Mouse (Mus musculus): ENCODE results near the gene Cenpx. TPM values are rescaled to one million over a fixed set of nuclear protein-coding genes. Genes with fewer than 3 reads are reported as not detected.

Gene Cenpx
- polyA plus RNA-seq, 1 experiment, result 157 TPM

DNA sequence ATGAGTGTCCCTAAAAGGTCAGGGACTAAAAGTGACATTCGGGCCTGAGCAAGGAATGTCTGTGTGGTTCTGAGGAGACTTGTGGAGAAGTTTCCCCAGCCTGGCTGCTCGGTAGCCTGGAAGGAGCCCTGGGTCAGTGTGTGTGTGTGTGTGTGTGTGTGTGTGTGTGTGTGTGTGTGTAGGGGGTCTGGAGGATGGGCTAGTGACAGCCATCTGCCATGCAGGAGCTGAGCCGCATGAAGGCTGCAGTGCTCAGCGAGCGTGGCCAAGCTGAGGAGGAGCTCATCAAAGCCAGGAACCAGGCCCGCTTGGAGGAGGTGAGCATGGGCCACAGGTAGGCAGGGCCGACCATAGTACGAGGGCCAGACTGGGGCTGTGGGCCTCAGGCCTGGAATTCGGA, 5.7 kb upstream of the Cenpx start:
- Histone ChIP-seq H3K27ac (ENCODE audit: insufficient read depth, low read depth, low read length) (no peak overlapping the region), H3K27me3 (replicated peaks; ENCODE audit: control insufficient read depth, insufficient read depth, low read length) (no peaks in the 10 kb centered on the region), H3K36me3 (ENCODE audit: control insufficient read depth, insufficient read depth, low read length) (no peaks in the 10 kb centered on the region), H3K4me1 (ENCODE audit: control insufficient read depth, insufficient read depth, low read length) (peaks cover 15% of the 10 kb centered on the region; the same call in 1 of the 2 replicates), H3K4me3 (ENCODE audit: insufficient read depth, low read depth, low read length) (no peak overlapping the region)
- WGBS, result 90% methylated on average over 9 of the region's 9 CpGs
- DNase-seq, result no peak
- TF ChIP-seq CTCF (conservative IDR thresholded peaks at IDR 0.05; ENCODE audit: insufficient read depth, insufficient read length, low read depth, low read length) (no peak), POLR2A (IDR thresholded peaks at IDR 0.05; ENCODE audit: low read depth, low read length) (no peak)

DNA sequence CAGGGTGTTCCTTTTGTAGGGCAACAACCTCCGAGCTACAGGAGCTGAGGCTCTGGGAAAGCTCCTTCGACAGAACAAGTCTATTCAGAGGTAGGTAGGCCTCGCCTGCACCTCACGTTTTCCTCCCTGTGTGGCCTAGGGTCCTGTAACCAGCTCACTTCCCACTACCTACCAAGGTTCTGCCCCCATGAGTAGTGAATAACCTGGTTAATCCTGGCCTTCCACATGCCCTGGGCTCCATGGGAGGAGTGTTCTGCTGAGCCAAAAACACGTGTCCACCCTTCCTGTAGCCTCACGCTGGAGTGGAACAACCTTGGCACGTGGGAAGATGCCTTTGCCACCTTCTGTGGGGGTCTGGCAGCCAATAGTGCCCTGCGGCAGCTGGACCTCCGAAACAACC, 1.6 kb upstream of the Cenpx start:
- WGBS, result 94% methylated on average over 9 of the region's 9 CpGs
- Histone ChIP-seq H3K4me3 (ENCODE audit: insufficient read depth, low read depth, low read length) (no peak overlapping the region), H3K27ac (ENCODE audit: insufficient read depth, low read depth, low read length) (no peak overlapping the region), H3K36me3 (ENCODE audit: control insufficient read depth, insufficient read depth, low read length) (no peaks in the 10 kb centered on the region), H3K27me3 (replicated peaks; ENCODE audit: control insufficient read depth, insufficient read depth, low read length) (no peaks in the 10 kb centered on the region), H3K4me1 (ENCODE audit: control insufficient read depth, insufficient read depth, low read length) (peaks cover 10% of the 10 kb centered on the region; the same call in 1 of the 2 replicates)
- DNase-seq, result no peak
- TF ChIP-seq POLR2A (IDR thresholded peaks at IDR 0.05; ENCODE audit: low read depth, low read length) (no peak), CTCF (conservative IDR thresholded peaks at IDR 0.05; ENCODE audit: insufficient read depth, insufficient read length, low read depth, low read length) (no peak)

DNA sequence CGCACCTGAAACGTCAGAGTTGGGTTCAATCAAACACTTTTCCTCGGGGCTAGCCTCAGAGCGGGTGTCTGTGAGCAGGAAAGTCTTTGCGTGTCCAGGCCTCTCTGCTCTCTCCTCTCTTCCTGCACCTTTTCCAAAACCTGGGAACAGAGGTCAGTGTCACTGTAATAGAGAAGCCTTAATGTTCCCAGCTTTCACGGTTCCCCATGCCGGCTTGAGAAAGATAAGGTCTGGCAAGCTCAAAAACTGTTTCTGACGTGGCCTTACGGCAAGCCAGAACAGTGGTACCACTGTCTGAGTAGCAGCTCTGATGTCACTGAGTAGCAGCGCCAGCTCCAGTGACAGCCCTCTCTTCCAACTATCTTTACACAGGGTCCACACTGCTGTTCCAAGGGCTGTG, 1.0 kb upstream of the Cenpx start:
- TF ChIP-seq POLR2A (IDR thresholded peaks at IDR 0.05; ENCODE audit: low read depth, low read length) (no peak), CTCF (conservative IDR thresholded peaks at IDR 0.05; ENCODE audit: insufficient read depth, insufficient read length, low read depth, low read length) (no peak)
- WGBS, result 46% methylated on average over 10 of the region's 10 CpGs

DNA sequence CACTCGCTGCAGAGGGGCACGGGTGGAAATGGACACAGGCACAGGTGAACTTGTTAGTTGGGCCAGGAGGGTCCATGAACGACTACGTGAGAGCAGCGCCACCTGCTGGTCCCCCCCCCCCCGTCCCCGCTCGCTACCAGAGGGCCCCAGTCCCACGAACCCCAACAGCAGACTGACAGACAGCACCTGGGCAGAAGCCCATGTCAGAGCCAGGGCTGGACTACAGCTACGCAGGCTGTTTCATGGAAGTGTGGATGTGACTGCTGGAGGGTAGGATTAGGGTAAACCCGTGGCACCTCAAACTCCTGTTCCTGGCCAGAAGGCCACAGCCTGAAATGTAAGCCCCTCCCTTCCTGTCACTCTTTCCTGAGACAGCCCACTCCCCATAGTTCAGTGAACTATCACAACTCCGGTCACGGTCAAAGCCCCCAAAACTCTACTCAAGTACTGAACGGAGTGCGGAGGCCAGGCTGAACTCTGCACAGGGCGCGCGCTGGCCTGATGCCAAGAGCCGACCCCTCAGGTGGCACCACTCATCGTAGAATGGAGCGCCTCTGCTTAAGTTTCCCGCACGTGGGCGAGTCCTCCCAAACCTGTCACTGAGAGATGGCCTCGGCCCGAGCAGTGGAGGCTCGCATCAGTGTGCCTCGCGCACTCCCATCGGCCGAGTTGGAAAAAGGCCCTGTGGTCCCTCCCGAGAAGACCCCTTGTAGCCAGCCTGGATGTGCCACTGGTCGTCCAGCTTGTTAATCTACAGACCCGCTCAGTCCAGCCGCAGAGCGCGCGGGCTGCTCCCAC, 568 bp downstream of the Cenpx start:
- Histone ChIP-seq H3K4me3 (ENCODE audit: insufficient read depth, low read depth, low read length) (peak overlapping the region; percentile 78), H3K27ac (ENCODE audit: insufficient read depth, low read depth, low read length) (peak overlapping the region; percentile 33; the same call in 1 of the 2 replicates), H3K36me3 (ENCODE audit: control insufficient read depth, insufficient read depth, low read length) (no peaks in the 10 kb centered on the region), H3K27me3 (replicated peaks; ENCODE audit: control insufficient read depth, insufficient read depth, low read length) (no peaks in the 10 kb centered on the region), H3K4me1 (ENCODE audit: control insufficient read depth, insufficient read depth, low read length) (peaks cover 10% of the 10 kb centered on the region; the same call in 1 of the 2 replicates)
- TF ChIP-seq POLR2A (IDR thresholded peaks at IDR 0.05; ENCODE audit: low read depth, low read length) (no peak), CTCF (conservative IDR thresholded peaks at IDR 0.05; ENCODE audit: insufficient read depth, insufficient read length, low read depth, low read length) (peak; percentile 60)
- peak; percentile 57 for DNase-seq
- under 1% methylated on average over 38 of the region's 38 CpGs for WGBS

More for the DNA sequence above, 1.0 kb upstream of the Cenpx start:
- no peak for DNase-seq
- Histone ChIP-seq H3K4me1 (ENCODE audit: control insufficient read depth, insufficient read depth, low read length) (peaks cover 10% of the 10 kb centered on the region; the same call in 1 of the 2 replicates), H3K27ac (ENCODE audit: insufficient read depth, low read depth, low read length) (no peak overlapping the region), H3K27me3 (replicated peaks; ENCODE audit: control insufficient read depth, insufficient read depth, low read length) (no peaks in the 10 kb centered on the region), H3K4me3 (ENCODE audit: insufficient read depth, low read depth, low read length) (peak overlapping the region; percentile 70), H3K36me3 (ENCODE audit: control insufficient read depth, insufficient read depth, low read length) (no peaks in the 10 kb centered on the region)

DNA sequence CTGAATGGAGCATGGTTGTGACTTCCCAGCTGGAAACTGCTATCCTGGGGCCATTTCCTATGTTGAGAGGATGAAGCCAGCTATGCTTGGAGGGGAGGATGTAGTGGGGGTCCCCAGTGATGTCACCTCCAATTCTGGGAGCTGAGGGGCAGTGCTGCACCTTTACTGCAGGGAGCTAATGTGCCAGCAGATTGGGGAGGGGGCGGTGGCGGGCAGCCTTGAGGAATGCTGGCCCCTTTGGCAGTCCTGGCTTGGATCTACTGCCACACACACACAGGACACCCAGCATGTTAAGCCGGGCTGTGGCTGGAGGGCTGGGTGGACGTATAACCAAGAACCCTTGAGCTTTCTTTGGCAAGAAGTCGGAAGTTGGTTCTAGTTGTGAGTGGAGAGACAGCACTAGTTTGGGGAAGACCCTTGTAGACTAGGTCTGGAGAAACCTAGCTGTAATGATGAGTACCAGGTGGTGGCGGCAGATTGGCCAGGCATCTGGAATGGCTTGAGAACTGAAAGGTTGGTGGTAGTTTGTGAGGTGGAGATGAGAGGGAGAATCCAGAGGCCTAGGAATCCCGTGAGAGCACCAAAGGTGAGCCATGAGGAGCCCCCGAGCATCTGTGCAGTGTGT, 1.4 kb downstream of the Cenpx start:
- no peak for DNase-seq
- Histone ChIP-seq H3K4me3 (ENCODE audit: insufficient read depth, low read depth, low read length) (no peak overlapping the region), H3K27ac (ENCODE audit: insufficient read depth, low read depth, low read length) (no peak overlapping the region), H3K4me1 (ENCODE audit: control insufficient read depth, insufficient read depth, low read length) (peaks cover 10% of the 10 kb centered on the region; the same call in 1 of the 2 replicates), H3K27me3 (replicated peaks; ENCODE audit: control insufficient read depth, insufficient read depth, low read length) (no peaks in the 10 kb centered on the region), H3K36me3 (ENCODE audit: control insufficient read depth, insufficient read depth, low read length) (no peaks in the 10 kb centered on the region)
- 69% methylated on average over 8 of the region's 8 CpGs for WGBS
- TF ChIP-seq CTCF (conservative IDR thresholded peaks at IDR 0.05; ENCODE audit: insufficient read depth, insufficient read length, low read depth, low read length) (no peak), POLR2A (IDR thresholded peaks at IDR 0.05; ENCODE audit: low read depth, low read length) (no peak)

DNA sequence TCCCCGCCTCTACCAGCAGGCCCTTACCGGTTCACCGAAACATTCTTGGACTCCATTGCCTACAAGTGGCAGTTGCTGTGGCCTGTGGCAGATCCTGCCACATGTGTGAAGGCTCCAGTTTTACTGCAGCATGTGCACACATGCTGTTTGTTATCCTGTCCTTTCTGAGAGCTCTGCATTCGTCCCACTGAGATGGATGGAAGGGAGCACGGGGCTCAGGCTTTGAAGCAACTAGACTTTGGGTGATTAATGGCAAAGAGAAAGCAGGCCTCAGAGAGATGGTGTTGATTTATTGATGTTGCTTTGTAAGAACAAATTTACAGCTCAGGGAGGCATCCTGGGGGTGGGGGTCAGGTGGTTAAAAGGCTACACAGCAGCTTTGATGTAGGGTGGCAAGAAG, 2.9 kb downstream of the Cenpx start:
- Histone ChIP-seq H3K36me3 (ENCODE audit: control insufficient read depth, insufficient read depth, low read length) (no peaks in the 10 kb centered on the region), H3K4me1 (ENCODE audit: control insufficient read depth, insufficient read depth, low read length) (peaks cover 10% of the 10 kb centered on the region; the same call in 1 of the 2 replicates), H3K4me3 (ENCODE audit: insufficient read depth, low read depth, low read length) (no peak overlapping the region), H3K27ac (ENCODE audit: insufficient read depth, low read depth, low read length) (no peak overlapping the region), H3K27me3 (replicated peaks; ENCODE audit: control insufficient read depth, insufficient read depth, low read length) (no peaks in the 10 kb centered on the region)
- 64% methylated on average over 5 of the region's 5 CpGs for WGBS
- DNase-seq, result no peak
- TF ChIP-seq CTCF (conservative IDR thresholded peaks at IDR 0.05; ENCODE audit: insufficient read depth, insufficient read length, low read depth, low read length) (no peak), POLR2A (IDR thresholded peaks at IDR 0.05; ENCODE audit: low read depth, low read length) (no peak)

DNA sequence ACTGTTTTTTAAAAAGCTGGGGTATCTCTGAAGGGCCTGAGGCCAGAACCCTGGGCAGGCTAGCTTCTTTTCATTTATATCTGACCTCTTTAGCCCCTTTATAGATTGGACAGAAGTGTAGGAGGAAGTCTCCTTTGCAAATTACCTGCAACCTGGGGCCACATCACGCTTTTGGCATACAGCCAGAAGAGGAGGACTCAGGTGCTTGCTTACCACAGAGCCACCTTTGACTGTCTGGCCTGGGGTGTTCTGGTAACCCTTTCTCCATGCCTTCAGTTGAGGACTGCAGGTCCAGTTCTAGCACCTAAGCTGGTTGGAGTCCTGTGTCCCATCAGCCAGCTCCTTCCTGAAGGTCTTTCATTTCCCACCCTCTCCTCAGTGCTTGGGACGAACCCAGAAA, 4.0 kb downstream of the Cenpx start:
- Histone ChIP-seq H3K36me3 (ENCODE audit: control insufficient read depth, insufficient read depth, low read length) (no peaks in the 10 kb centered on the region), H3K27me3 (replicated peaks; ENCODE audit: control insufficient read depth, insufficient read depth, low read length) (no peaks in the 10 kb centered on the region), H3K4me3 (ENCODE audit: insufficient read depth, low read depth, low read length) (no peak overlapping the region), H3K27ac (ENCODE audit: insufficient read depth, low read depth, low read length) (no peak overlapping the region), H3K4me1 (ENCODE audit: control insufficient read depth, insufficient read depth, low read length) (peaks cover 10% of the 10 kb centered on the region; the same call in 1 of the 2 replicates)
- no peak for TF ChIP-seq CTCF (conservative IDR thresholded peaks at IDR 0.05; ENCODE audit: insufficient read depth, insufficient read length, low read depth, low read length)
- no peak for TF ChIP-seq POLR2A (IDR thresholded peaks at IDR 0.05; ENCODE audit: low read depth, low read length)
- peak; percentile 39 for DNase-seq
- 68% methylated on average over 2 of the region's 2 CpGs for WGBS

Measured in kidney, adult 2 months (tissue).